Mouse (Mus musculus) frontal cortex, postnatal 10 days (tissue): ENCODE results near the gene Fus.
"Not testable (repeated sequence)": the region's sequence is repeated elsewhere in the genome, so short reads cannot be mapped to it uniquely, and the experiment has no call there.

Experiments
- DNase-seq, 2 experiments: peaks; one replicate each; pipeline ENCODE4 v3.0.0; 2022; ENCODE audit warnings: low spot score in 2 of 2, mixed read lengths in 1 of 2

The Fus gene

GRCm38 (mm10) chr7:127967004-127967921, at the start of gene Fus:
TSS of gene Fus (plus strand) at chr7:127967457.
- DNase-seq: peak; percentile 91 to 94

GRCm38 (mm10) chr7:127918203-127918602, 49.1 kb upstream of the Fus start:
- DNase-seq: no peak

GRCm38 (mm10) chr7:127919290-127919689, 48.0 kb upstream of the Fus start:
- no peak for DNase-seq

- DNase-seq: no peak
These were observed 45.7 kb upstream of the Fus start for GRCm38 (mm10) chr7:127921516-127921915.

GRCm38 (mm10) chr7:127922451-127923275, 44.6 kb upstream of the Fus start:
- no peak for DNase-seq

- no peak for DNase-seq
These were observed 43.5 kb upstream of the Fus start for GRCm38 (mm10) chr7:127923714-127924113.

GRCm38 (mm10) chr7:127925252-127925651, 42.0 kb upstream of the Fus start:
- DNase-seq: no peak

GRCm38 (mm10) chr7:127926066-127926465, 41.2 kb upstream of the Fus start:
- DNase-seq: no peak

GRCm38 (mm10) chr7:127926846-127927245, 40.4 kb upstream of the Fus start:
- DNase-seq: no peak

GRCm38 (mm10) chr7:127927726-127928125, 39.5 kb upstream of the Fus start:
- DNase-seq: no peak

- no peak for DNase-seq
These were observed 38.7 kb upstream of the Fus start for GRCm38 (mm10) chr7:127928596-127928995.

GRCm38 (mm10) chr7:127929923-127930322, 37.3 kb upstream of the Fus start, which contains the start of gene Prss8:
TSS of gene Prss8 (minus strand) at chr7:127930104.
- DNase-seq: no peak

GRCm38 (mm10) chr7:127930636-127931035, 36.6 kb upstream of the Fus start:
- no peak for DNase-seq

GRCm38 (mm10) chr7:127931351-127932135, 35.7 kb upstream of the Fus start:
- DNase-seq: no peak

- no peak for DNase-seq
These were observed 34.8 kb upstream of the Fus start for GRCm38 (mm10) chr7:127932273-127933031.

GRCm38 (mm10) chr7:127934075-127934474, 33.2 kb upstream of the Fus start:
- DNase-seq: no peak

- DNase-seq: peak; percentile 90 to 93
These were observed 32.1 kb upstream of the Fus start for GRCm38 (mm10) chr7:127935028-127935722.

GRCm38 (mm10) chr7:127935748-127936159, 31.5 kb upstream of the Fus start:
- no peak for DNase-seq

- no peak for DNase-seq
These were observed 30.9 kb upstream of the Fus start for GRCm38 (mm10) chr7:127936216-127936884.

- DNase-seq: not testable (repeated sequence)
These were observed 25.2 kb upstream of the Fus start for GRCm38 (mm10) chr7:127942097-127942496.
